Mouse (Mus musculus) kidney, adult 2 months (tissue): ENCODE results near the gene Cyp4a32.
"Not testable (repeated sequence)": the region's sequence is repeated elsewhere in the genome, so short reads cannot be mapped to it uniquely, and the experiment has no call there.

Experiments used
- CTCF ChIP-seq: fragments of 200-500 bp; conservative IDR thresholded peaks from 2 replicates; pipeline ENCODE4 v1.5.1; 2011; ENCODE audit warnings: low read depth, mild to moderate bottlenecking, control low read depth, low read length, moderate library complexity, mixed read lengths; ENCODE audit not compliant: insufficient read depth, insufficient read length
- POLR2A ChIP-seq: fragments of 200-500 bp; IDR thresholded peaks from one replicate; pipeline ENCODE4 v1.6.1; 2011; ENCODE audit warnings: low read depth, low read length, control low read depth

- not testable (repeated sequence) for TF ChIP-seq CTCF, POLR2A
These were observed at the start of gene Cyp4a32 for GRCm38 (mm10) chr4:115600611-115601010.
